23 mouse cellular contexts compared by ENCODE assay signal in genomic region chr1:45830453-45831206, GRCm38 (mm10). TPM values are rescaled to one million over a fixed set of nuclear protein-coding genes. Genes with fewer than 3 reads are reported as not detected.
"Had no signal": no experiment of that assay in that cellular context is flagged by ENCODE, and none has a peak within 500 bp of the region (broad histone marks: within the 10 kb centered on the region; RNA-seq: fewer than 3 reads in every experiment).

No protein-coding gene starts in this region.

- DNase-seq: kidney, adult 18-20 months; kidney, adult 9 months; kidney, postnatal 36 days; layer of hippocampus, postnatal 36 days; liver, embryonic 13.5 days; midbrain, embryonic 14.5 days; thymus, adult 18-20 months; thymus, postnatal 36 days had no signal

- H3K4me3 ChIP-seq: left cerebral cortex, adult 2 months; liver, embryonic 13.5 days had no signal

- H3K4me1 ChIP-seq: liver, embryonic 13.5 days had no signal

- ATAC-seq: inflammation-experienced regulatory T-cells, adult 6 months had no signal

- H3K36me3 ChIP-seq: liver, embryonic 13.5 days had no signal

- H3K9ac ChIP-seq: liver, embryonic 13.5 days had no signal

- H3K27me3 ChIP-seq: liver, embryonic 13.5 days had no signal

- H3K27ac ChIP-seq: left cerebral cortex, adult 2 months; liver, embryonic 13.5 days had no signal

- H3K4me2 ChIP-seq: liver, embryonic 13.5 days; midbrain, embryonic 11.5 days had no signal

- H3K9me3 ChIP-seq: liver, embryonic 13.5 days had no signal

RNA-seq across cellular contexts. Expression of gene Gm5269, which starts 59.4 kb away (rescaled TPM):
- polyA plus RNA-seq: inflammation-experienced regulatory T-cells, adult 6 months; kidney, embryonic 16.5 days; limb, embryonic 11.5 days; limb, embryonic 14.5 days; liver, adult 2 months; liver, embryonic 13.5 days; midbrain, embryonic 11.5 days; midbrain, embryonic 14.5 days; midbrain, postnatal 0 days; neural tube, embryonic 11.5 days; neural tube, embryonic 14.5 days; small intestine, adult 2 months; spleen, adult 2 months; stomach, embryonic 16.5 days; testis, adult 2 months; urinary bladder, adult 2 months had no signal
